Mouse (Mus musculus) neural tube, embryonic 11.5 days (tissue): Measurements from ENCODE around the gene Tcp11l2. TPM values are rescaled to one million over a fixed set of nuclear protein-coding genes. Genes with fewer than 3 reads are reported as not detected.

ENCODE experiments used
- ATAC-seq: fragments of 200-750 bp; cut with Nextera tagmentation; 2 replicates; pipeline ENCODE4 v1.8.0; 2017; ENCODE audit warnings: moderate number of reproducible peaks, mild to moderate bottlenecking, moderate TSS enrichment, moderate library complexity; ENCODE audit not compliant: insufficient read depth, low FRiP score, low TSS enrichment
- DNase-seq: peaks from one replicate; pipeline ENCODE4 v3.0.0-alpha.2; 2015; ENCODE audit warnings: low spot score
- H3K27ac ChIP-seq: fragments of 300-500 bp; sonication (generic); 2 replicates; pipeline ENCODE4 v1.5.1; 2014; ENCODE audit warnings: low read depth, mild to moderate bottlenecking, low read length
- H3K27me3 ChIP-seq: fragments of 300-500 bp; sonication (generic); 2 replicates; pipeline ENCODE4 v1.6.1; 2014; ENCODE audit warnings: mild to moderate bottlenecking, low read length, mixed read lengths; ENCODE audit not compliant: control insufficient read depth, insufficient read depth
- H3K36me3 ChIP-seq: fragments of 300-500 bp; sonication (generic); 2 replicates; pipeline ENCODE4 v1.6.1; 2014; ENCODE audit warnings: mild to moderate bottlenecking, low read length, moderate library complexity, mixed read lengths; ENCODE audit not compliant: control insufficient read depth, insufficient read depth
- H3K4me1 ChIP-seq: fragments of 300-500 bp; sonication (generic); 2 replicates; pipeline ENCODE4 v1.6.1; 2014; ENCODE audit warnings: low read length, mixed read lengths; ENCODE audit not compliant: control insufficient read depth, insufficient read depth
- H3K4me2 ChIP-seq: fragments of 300-500 bp; sonication (generic); 2 replicates; pipeline ENCODE4 v1.6.1; 2014; ENCODE audit warnings: low read depth, mild to moderate bottlenecking, moderate library complexity
- H3K4me3 ChIP-seq: fragments of 300-500 bp; sonication (generic); 2 replicates; pipeline ENCODE4 v1.5.1; 2014; ENCODE audit warnings: low read depth, low read length
- H3K9ac ChIP-seq: fragments of 300-500 bp; sonication (generic); 2 replicates; pipeline ENCODE4 v1.6.1; 2014; ENCODE audit warnings: mild to moderate bottlenecking, low read length
- H3K9me3 ChIP-seq: fragments of 300-500 bp; sonication (generic); 2 replicates; pipeline ENCODE4 v1.6.1; 2016; ENCODE audit warnings: low read length; ENCODE audit not compliant: control insufficient read depth
- WGBS: fragments of 180-500 bp; shearing (Covaris S2); extraction: QIAGEN DNeasy Blood & Tissue Kit; methylation state at CpG from one replicate; pipeline ENCODE4 v1.1.7; 2014; 5-methylcytosine and 5-hydroxymethylcytosine counted together
- polyA plus RNA-seq: library from polyadenylated mRNA; unstranded; fragments of >200 nt; fragmentation: Nextera tagmentation; extraction: Ambion mirVana; gene quantifications from 2 replicates; pipeline ENCODE4 v1.2.1, GENCODE M21; 2014

Gene Tcp11l2
- polyA plus RNA-seq, 1 experiment from 2014 or later, result 11.6 TPM

- H3K36me3 ChIP-seq, result no peaks in the 10 kb centered on the region
- H3K4me2 ChIP-seq, result no peak overlapping the region
- 81% methylated on average over 1 of the region's 1 CpGs for WGBS
- DNase-seq (no peak), ATAC-seq (no peak)
- no peaks in the 10 kb centered on the region for H3K4me1 ChIP-seq
- no peak overlapping the region for H3K4me3 ChIP-seq
- no peaks in the 10 kb centered on the region for H3K9me3 ChIP-seq
- H3K9ac ChIP-seq, result no peak overlapping the region
- no peaks in the 10 kb centered on the region for H3K27me3 ChIP-seq
- no peak overlapping the region for H3K27ac ChIP-seq
These were observed 27.9 kb downstream of the Tcp11l2 start for GRCm38 (mm10) chr10:84604335-84604734.

DNA sequence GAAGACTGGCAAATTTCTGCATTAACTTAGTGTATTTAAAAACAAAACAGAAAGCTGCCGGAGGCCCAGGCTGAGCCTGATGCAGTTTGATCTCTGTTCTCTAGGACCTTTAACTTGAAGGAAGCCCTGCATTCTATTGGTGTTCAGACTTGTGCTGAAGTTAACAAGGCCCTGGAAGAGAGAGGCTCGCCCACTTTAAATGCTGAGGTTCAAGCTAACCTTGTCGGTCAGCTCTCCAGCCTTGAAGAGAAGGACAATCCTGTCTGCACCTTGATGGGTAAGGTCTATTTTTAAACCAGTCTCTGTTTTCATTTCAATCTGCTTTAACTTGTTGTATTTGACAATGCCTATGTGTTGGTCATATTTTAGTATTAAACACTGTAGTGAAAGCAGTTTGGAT is 31.9 kb downstream of the Tcp11l2 start:
- ATAC-seq (no peak), DNase-seq (no peak)
- H3K4me2 ChIP-seq, result no peak overlapping the region
- 88% methylated on average over 3 of the region's 3 CpGs for WGBS
- H3K9me3 ChIP-seq, result no peaks in the 10 kb centered on the region
- no peaks in the 10 kb centered on the region for H3K36me3 ChIP-seq
- H3K4me3 ChIP-seq, result no peak overlapping the region
- H3K9ac ChIP-seq, result no peak overlapping the region
- no peak overlapping the region for H3K27ac ChIP-seq
- H3K4me1 ChIP-seq, result 0 out of 2 replicates have a peak, but pooled peaks cover 2% of the 10 kb centered on the region
- H3K27me3 ChIP-seq, result no peaks in the 10 kb centered on the region

DNA sequence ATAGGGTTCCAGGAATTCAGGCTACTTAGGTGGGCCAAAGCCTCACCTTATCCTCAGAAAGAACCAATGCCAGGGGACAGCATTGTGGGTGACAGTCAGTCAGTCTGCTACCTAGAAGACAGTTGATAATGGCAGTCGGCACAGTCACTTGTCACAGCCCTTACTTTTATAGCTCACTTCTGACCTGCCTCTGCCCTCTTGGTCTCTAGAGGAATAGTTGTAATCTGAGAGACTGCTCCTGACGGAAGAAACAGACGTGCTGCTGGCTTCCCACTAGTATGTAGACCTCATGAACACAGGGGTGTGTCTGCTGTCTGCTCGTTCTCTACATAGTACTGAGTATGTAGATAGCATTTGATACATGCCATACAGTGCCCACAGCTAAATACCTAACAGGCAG is 33.9 kb downstream of the Tcp11l2 start:
- no peaks in the 10 kb centered on the region for H3K27me3 ChIP-seq
- H3K27ac ChIP-seq, result no peak overlapping the region
- H3K9ac ChIP-seq, result no peak overlapping the region
- ATAC-seq (no peak), DNase-seq (no peak)
- H3K36me3 ChIP-seq, result no peaks in the 10 kb centered on the region
- H3K4me1 ChIP-seq, result 0 out of 2 replicates have a peak, but pooled peaks cover 2% of the 10 kb centered on the region
- no peak overlapping the region for H3K4me2 ChIP-seq
- no peaks in the 10 kb centered on the region for H3K9me3 ChIP-seq
- H3K4me3 ChIP-seq, result no peak overlapping the region
- WGBS, result 33% methylated on average over 4 of the region's 4 CpGs

- no peak overlapping the region for H3K4me2 ChIP-seq
- H3K9ac ChIP-seq, result no peak overlapping the region
- DNase-seq (no peak), ATAC-seq (no peak)
- no peak overlapping the region for H3K4me3 ChIP-seq
- H3K27ac ChIP-seq, result no peak overlapping the region
- H3K9me3 ChIP-seq, result no peaks in the 10 kb centered on the region
- no peaks in the 10 kb centered on the region for H3K27me3 ChIP-seq
- H3K4me1 ChIP-seq, result 0 out of 2 replicates have a peak, but pooled peaks cover 2% of the 10 kb centered on the region
- H3K36me3 ChIP-seq, result no peaks in the 10 kb centered on the region
- WGBS, result 85% methylated on average over 3 of the region's 3 CpGs
These were observed 34.4 kb downstream of the Tcp11l2 start for GRCm38 (mm10) chr10:84610783-84611182.

DNA sequence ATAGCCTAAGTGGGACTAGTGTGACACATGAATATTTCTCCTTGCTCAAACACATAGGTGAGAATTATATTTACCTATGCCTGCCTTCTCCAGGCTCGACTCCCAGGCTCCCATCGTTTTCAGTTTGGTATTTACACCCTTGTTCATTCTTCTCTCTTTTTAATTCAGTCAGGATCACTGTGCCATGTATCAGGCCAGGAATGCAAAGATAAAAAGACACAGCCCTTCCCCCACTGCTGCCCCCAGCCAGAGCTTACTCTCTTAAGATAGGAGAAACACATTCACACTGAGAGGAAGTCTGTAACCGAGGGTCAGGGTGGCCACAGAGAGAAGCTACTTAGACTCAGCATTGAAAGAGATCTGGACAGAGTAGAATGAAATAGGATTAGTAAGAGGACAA is 35.2 kb downstream of the Tcp11l2 start:
- WGBS, result 64% methylated on average over 3 of the region's 3 CpGs
- H3K4me1 ChIP-seq, result 0 out of 2 replicates have a peak, but pooled peaks cover 2% of the 10 kb centered on the region
- H3K4me3 ChIP-seq, result no peak overlapping the region
- ATAC-seq, result no peak
- H3K36me3 ChIP-seq, result no peaks in the 10 kb centered on the region
- no peak overlapping the region for H3K9ac ChIP-seq
- no peaks in the 10 kb centered on the region for H3K27me3 ChIP-seq
- no peaks in the 10 kb centered on the region for H3K9me3 ChIP-seq
- H3K4me2 ChIP-seq, result no peak overlapping the region
- no peak for DNase-seq
- H3K27ac ChIP-seq, result no peak overlapping the region

- Histone ChIP-seq H3K4me3 (no peak overlapping the region), H3K4me2 (no peak overlapping the region), H3K9me3 (no peaks in the 10 kb centered on the region), H3K4me1 (0 out of 2 replicates have a peak, but pooled peaks cover 2% of the 10 kb centered on the region), H3K27ac (no peak overlapping the region), H3K27me3 (no peaks in the 10 kb centered on the region), H3K9ac (no peak overlapping the region), H3K36me3 (no peaks in the 10 kb centered on the region)
- 84% methylated on average over 2 of the region's 2 CpGs for WGBS
- no peak for ATAC-seq
- no peak for DNase-seq
These were observed 35.9 kb downstream of the Tcp11l2 start for GRCm38 (mm10) chr10:84612281-84612680.

GRCm38 (mm10) chr10:84613366-84613765 is 36.9 kb downstream of the Tcp11l2 start:
- no peaks in the 10 kb centered on the region for H3K9me3 ChIP-seq
- WGBS, result 87% methylated on average over 8 of the region's 8 CpGs

DNA sequence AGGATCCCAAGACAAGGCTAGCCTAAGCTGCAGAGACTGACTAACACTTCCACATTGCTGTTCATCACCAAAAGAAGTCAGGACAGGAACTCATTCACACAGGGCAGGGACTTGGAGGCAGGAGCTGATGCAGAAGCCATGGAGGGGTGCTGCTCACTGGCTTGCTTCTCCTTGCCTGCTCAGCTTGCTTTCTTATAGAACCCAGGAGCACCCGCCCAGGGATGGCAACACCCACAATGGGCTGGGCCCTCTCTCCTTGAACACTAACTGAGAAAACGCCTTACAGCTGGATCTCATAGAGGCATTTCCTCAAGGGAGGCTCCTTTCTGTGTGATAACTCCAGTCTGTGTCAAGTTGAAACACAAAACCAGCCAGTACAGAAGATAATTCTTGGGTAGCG is 38.6 kb downstream of the Tcp11l2 start:
- no peak overlapping the region for H3K9ac ChIP-seq
- ATAC-seq (no peak), DNase-seq (no peak)
- H3K4me2 ChIP-seq, result no peak overlapping the region
- whole genome bisulfite sequencing, result 76% methylated on average over 3 of the region's 3 CpGs
- no peak overlapping the region for H3K27ac ChIP-seq
- no peaks in the 10 kb centered on the region for H3K36me3 ChIP-seq
- H3K4me3 ChIP-seq, result no peak overlapping the region
- 0 out of 2 replicates have a peak, but pooled peaks cover 2% of the 10 kb centered on the region for H3K4me1 ChIP-seq
- H3K9me3 ChIP-seq, result no peaks in the 10 kb centered on the region
- no peaks in the 10 kb centered on the region for H3K27me3 ChIP-seq

More at GRCm38 (mm10) chr10:84613366-84613765, 36.9 kb downstream of the Tcp11l2 start:
- Histone ChIP-seq H3K9ac (no peak overlapping the region), H3K4me3 (no peak overlapping the region), H3K27me3 (no peaks in the 10 kb centered on the region), H3K4me2 (no peak overlapping the region), H3K36me3 (no peaks in the 10 kb centered on the region), H3K27ac (no peak overlapping the region), H3K4me1 (0 out of 2 replicates have a peak, but pooled peaks cover 2% of the 10 kb centered on the region)
- DNase-seq (no peak), ATAC-seq (no peak)
